Mouse (Mus musculus) adrenal gland, adult (tissue): ENCODE measurements around the gene Rnf26.
A peak's percentile ranks its signal among the peaks of the same experiment; 100 is the strongest.

Experiments used
- DNase-seq, 2 experiments: peaks; one replicate each; pipeline ENCODE4 v3.0.0; 2022 to 2023; ENCODE audit warnings: low spot score in 1 of 2; ENCODE audit not compliant: inconsistent age in 2 of 2

Rnf26 gene

DNA sequence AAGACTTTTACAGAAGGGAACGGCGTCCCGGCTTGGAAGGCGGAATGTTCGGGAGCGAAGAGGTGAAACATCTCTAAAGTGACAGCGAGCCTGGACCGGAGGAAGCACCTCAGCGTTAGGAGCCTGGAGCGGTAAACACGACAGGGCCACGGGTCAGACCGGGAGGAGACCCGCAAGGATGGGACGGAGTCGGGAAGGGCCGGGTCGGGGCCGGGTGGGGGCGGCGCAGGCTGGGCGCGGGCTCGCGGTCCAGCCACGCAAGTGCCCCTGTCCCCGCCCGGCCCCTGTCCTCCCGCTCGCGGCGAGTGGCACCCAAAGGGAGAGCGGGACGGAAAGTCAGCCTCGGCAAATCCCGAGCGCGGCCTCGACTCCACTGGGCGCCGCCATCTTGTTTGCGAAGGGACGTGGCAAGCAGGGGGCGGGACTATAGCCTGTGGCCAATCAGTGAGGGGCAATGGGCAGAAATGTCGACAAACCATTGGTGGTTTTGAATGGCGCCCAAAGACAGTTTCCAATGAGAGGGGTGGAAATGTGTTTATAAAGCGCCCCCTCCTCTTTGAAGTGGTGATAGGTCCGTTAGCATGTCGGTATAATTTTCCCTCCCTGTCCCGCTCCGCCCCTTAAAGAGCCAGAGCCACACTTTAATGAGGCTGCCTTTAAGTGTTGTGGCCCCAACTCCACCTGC, at the start of gene Rnf26, which contains the start of gene Gm49380:
Rnf26 (minus strand) TSS at position 413 of the 685 bp plus-strand sequence.
Gm49380 (minus strand) TSS at position 396 of the 685 bp plus-strand sequence.
- peak; percentile 97 to 99 for DNase-seq

DNA sequence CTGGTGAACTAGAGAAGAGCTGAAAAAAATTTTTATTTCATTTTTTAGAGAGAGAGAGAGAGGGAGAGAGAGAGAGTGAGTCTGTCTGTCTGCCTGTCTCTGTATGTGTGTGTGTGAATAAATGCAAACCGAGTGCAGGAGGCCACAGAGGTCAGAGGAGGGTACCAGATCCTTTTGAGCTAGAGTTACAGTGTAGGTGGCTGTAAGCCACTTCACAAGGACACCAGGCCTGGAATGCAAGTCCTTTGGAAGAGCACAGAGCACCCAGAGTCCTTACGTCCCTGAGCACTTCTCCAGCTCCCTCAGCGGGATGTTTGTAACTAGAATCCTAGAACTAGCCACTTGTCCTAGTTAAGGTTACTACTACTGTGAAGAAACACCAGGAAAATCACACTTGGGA, 46.6 kb upstream of the Rnf26 start:
- no peak for DNase-seq

DNA sequence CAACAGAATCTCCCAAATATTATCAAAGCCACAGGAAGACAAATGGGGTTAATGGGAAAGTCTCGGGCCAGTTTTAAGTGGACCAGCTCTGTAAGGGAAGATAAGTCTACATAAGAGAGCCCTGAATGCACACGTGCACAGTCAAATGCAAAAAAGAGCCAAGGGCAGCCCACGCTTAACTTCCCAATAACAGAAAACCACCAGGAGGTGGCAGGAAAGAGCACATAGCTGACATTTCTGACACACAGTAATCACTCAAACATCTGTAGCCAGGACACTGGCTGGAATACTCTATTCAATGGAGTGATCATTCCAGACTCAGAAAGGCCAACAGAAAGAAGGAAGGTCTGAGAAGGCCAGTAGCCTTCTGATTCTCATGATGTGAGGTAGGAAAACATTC, 34.0 kb upstream of the Rnf26 start:
- DNase-seq = peak in 1 of 2 experiments; percentile 66

GRCm38 (mm10) chr9:44144718-44145060, 31.4 kb upstream of the Rnf26 start:
- no peak for DNase-seq

- peak in 1 of 2 experiments; percentile 51 for DNase-seq
Measured at GRCm38 (mm10) chr9:44144023-44144717, 30.9 kb upstream of the Rnf26 start.

DNA sequence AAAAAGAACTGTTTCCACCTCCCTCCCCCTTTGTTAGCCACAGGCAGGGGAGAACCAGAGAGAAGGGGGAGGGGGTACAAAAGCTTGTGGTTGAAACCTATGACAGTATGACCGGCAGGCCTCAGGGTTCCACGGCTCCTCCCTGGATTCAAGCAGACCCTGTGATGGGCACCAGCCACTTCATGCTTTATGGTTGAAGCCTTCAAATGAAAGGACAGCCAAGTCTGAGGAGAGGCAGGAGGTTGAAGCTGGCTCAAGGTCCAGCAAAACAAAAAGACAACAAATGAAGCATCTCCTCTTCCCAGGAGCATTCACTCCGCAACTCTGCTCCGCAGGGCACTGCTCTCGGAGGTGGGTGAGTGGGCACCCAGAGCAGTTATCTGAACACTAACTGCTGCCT, 30.1 kb upstream of the Rnf26 start:
- DNase-seq = no peak

DNA sequence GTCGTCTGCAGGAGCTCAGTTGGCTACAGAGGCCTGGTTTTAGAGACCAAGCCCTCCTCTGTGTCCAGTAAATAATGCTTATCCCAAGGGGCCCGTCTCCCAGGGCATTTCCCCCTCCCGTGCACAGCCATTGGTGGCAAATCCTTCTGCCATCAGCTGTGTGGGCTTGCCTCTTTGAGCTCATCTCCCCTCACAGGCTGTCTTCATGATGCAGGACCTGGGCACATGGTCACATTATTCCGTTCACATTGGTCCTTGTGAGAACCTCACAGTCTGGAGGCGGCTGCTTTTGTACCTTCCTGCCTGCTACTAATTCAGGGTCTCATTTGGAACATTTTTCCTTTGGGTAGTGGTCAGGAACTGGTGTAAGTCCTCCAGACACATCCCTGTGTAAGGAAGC, 28.6 kb upstream of the Rnf26 start:
- no peak for DNase-seq

DNA sequence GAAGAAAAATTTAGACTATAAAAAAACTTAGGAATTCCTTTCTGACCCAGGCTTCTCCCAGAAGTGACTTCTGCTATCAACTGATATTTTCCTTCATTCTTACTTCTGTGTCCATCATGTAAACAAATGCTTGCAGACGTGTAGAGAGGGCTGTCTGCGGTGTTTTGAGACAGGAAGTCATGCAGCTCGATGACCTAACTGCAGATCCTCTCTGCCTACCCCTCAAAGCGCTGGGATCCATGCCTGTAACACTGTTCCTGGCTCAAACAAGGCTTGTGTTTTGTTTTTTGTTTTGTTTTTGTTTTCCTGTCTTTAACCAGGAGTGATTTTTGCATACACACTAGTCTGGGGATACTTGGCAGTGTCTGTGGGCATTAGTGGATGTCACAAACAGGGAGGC, 24.5 kb upstream of the Rnf26 start:
- no peak for DNase-seq

GRCm38 (mm10) chr9:44135731-44136411, 22.6 kb upstream of the Rnf26 start:
- no peak for DNase-seq

- peak; percentile 60 to 82 for DNase-seq
Measured at GRCm38 (mm10) chr9:44134851-44135730, 21.8 kb upstream of the Rnf26 start.

DNA sequence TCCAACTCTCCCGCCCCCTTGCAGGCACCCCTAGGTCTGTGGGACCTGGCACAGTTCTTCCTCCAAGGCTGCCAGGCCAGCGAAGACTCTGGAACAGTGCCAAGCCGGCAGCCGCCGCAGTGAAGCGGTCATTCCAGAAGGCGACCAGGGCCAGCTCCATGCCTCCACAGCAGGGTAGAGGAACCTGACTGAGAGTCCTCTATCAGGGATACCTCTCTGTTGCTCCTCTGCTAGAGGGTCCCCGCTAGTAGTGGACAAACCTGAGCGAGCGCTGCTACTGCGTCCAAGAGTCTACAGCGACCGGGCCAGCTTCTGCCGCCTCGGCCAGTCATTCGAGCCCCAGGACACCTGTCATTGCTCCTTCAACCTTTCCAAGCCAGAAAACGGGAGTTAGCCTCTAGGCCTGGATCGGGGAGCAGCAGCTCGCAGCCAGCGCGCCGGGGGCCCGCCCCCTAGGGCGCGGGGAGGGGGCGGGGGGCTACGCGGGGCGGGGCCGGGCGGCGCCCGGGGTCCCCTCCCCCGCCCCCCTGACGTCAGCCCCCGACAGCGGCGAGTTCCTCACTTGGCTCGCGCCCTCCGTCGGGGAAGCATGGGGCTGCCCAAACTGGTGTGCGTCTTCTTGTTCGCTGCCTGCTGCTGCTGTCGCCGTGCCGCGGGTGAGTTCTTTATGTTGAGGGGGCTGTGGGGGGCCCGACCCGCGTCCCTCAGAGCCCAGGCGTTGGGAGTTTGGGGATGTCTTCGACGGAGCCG, 21.0 kb upstream of the Rnf26 start, which contains the start of gene Mcam:
Mcam (plus strand) TSS at position 369 of the 750 bp plus-strand sequence.
- DNase-seq = peak; percentile 81 to 92

- DNase-seq = peak in 1 of 2 experiments; percentile 57
Measured at GRCm38 (mm10) chr9:44133287-44133686, 20.0 kb upstream of the Rnf26 start.

DNA sequence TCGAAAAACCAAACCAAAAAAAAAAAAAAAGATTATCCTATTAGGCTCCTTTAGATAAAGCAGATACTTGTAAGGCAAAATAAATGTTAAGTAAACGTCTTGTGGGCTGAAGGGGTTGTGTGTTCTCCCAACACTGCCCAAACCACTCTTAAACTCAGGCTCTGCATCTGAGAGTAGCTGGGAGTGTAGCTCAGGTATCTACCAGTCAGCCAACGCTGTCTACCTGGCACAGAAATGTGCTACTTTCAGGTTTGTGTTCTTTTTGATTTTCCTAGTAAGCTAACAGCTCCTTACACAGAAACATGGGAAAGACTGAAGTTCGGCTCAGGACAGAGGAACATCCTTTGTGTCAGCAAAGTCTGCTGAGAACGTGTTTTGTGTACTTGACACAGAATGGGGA, 18.9 kb upstream of the Rnf26 start:
- DNase-seq = no peak

DNA sequence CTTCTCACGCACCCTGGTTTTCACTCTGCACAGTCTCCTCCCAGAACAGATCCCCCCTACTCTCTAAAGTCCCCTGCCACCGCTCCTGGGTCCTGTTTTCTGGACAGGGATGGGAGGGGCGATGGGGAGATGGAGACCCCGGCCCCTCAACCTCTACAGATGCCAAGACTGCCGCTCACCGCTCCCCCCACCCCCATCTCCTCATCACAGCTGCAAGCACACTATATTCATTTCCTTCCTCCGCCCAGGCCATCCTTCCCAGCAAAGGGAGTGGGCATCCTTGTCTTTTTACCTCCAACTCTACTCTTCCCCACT, 17.9 kb upstream of the Rnf26 start:
- DNase-seq = no peak

GRCm38 (mm10) chr9:44130581-44131275, 17.4 kb upstream of the Rnf26 start:
- DNase-seq = peak; percentile 51 to 61

GRCm38 (mm10) chr9:44130034-44130433, 16.7 kb upstream of the Rnf26 start:
- peak; percentile 81 to 89 for DNase-seq

- DNase-seq = no peak
Measured at GRCm38 (mm10) chr9:44129633-44130032, 16.3 kb upstream of the Rnf26 start.

GRCm38 (mm10) chr9:44127351-44127801, 14.1 kb upstream of the Rnf26 start:
- DNase-seq = peak in 1 of 2 experiments; percentile 62

DNA sequence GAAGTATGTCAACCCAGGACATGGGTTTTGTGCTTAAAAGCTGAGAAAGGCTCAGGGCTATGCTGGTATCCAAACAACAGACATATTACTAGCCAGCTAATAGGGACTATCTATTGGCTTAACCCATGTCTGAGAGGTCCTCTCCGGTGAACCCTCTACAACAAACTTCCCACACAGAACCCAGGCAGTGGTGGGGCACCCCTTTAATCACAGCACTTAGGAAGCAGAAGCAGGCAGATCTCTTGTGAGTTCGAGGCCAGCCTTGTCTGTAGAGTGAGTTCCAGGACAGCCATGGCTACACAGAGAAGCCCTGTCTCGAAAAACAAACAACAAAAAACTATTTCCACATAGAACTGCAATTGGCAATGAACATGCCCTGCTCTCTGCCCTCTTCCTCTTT, 13.4 kb upstream of the Rnf26 start:
- DNase-seq = peak in 1 of 2 experiments; percentile 48
